Mouse (Mus musculus) heart, postnatal 10 days (tissue): ENCODE results near the gene Qars. TPM values are rescaled to one million over a fixed set of nuclear protein-coding genes. Genes with fewer than 3 reads are reported as not detected.
A peak's percentile ranks its signal among the peaks of the same experiment; 100 is the strongest.

ENCODE experiments used
- DNase-seq, 2 experiments: peaks; one replicate each; pipeline ENCODE4 v3.0.0; 2021
- intact Hi-C: fragments of 180-260 bp; cut with DNase I; formaldehyde crosslinking; loops from one replicate; pipeline ENCODE4 v1.15.1; 2025
- total RNA-seq, 2 experiments: library from RNA; stranded (reverse); gene quantifications; 2 replicates each; pipeline ENCODE4 v1.2.3; 2021

The Qars gene
- total RNA-seq, 2 experiments from 2014 or later: 84.4 to 86.3 TPM

DNA sequence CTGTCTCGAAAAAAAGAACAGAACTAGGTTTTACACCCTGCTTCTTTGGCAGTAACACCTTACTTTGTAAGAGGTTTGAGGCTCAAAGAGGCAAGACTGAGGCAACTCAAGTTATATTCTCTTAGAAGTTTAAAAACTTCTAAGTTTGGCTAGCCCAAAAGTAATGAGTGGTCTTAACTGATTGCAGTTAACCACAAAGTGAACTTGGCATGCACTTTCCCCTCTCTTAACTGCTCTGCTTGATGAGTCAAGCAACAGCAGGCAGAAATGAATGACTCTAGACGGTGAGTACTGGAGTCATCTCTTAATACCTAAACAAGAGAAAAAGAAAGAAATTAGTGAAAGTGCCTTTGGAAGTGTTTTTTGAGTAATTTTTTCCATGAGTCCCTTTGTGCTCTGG, 14.1 kb downstream of the Qars start:
- intact Hi-C loops: no loop called here
- no peak for DNase-seq

- DNase-seq: no peak
- intact Hi-C loops: no loop called here
Measured at GRCm38 (mm10) chr9:108523341-108523740, 15.8 kb downstream of the Qars start.

DNA sequence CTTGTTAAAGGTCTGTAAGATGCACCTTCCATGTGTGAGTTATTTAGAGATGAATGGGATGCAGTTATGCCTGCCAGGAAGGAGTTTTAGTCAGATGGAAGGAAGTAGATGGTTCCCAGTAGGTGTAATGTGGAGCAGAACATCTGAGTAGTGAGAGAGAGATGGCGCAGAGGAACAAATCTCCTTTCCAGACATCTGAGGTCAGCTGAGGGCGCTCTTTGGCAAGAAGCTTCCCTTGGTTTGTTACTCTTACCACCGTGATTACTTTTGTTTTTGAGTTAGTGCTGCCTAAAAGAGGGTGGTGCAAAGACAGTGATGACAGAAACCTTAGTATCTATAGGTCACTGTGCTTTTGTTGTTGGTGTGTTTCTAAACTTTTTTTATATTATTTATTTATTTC, 17.9 kb downstream of the Qars start:
- DNase-seq: no peak
- intact Hi-C loops: no loop called here

GRCm38 (mm10) chr9:108530954-108531353, 23.4 kb downstream of the Qars start:
- no peak for DNase-seq
- intact Hi-C loops: loop anchor here (10.0 kb wide), 1 partner anchor 736 kb away; no protein-coding TSS in a partner anchor

GRCm38 (mm10) chr9:108531496-108531895, 24.0 kb downstream of the Qars start:
- intact Hi-C loops: loop anchor here (10.0 kb wide), 1 partner anchor 737 kb away; no protein-coding TSS in a partner anchor

DNA sequence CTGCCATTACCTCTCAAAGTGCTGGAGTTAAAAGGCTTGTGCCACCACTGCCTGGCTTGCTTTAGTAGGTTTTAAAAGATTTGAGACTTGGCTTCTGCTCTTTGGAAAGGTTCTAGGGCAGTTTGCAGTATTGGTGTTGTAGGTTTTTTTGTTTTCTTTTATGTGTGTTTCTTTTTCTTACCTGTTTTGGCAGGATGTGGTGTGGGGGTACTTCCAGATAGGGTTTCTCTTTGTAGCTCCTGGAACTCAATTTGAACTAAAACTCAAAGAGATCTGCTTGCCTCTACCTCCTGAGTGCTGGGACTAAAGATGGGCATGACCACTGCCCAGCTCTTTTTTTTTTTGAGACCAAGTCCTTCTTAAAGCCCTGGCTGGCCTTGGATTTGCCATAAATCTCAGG, 33.3 kb downstream of the Qars start:
- no peak for DNase-seq
- intact Hi-C loops: no loop called here

More at GRCm38 (mm10) chr9:108531496-108531895, 24.0 kb downstream of the Qars start:
- no peak for DNase-seq

- no peak for DNase-seq
- intact Hi-C loops: no loop called here
Measured at GRCm38 (mm10) chr9:108545986-108546385, 38.5 kb downstream of the Qars start.

DNA sequence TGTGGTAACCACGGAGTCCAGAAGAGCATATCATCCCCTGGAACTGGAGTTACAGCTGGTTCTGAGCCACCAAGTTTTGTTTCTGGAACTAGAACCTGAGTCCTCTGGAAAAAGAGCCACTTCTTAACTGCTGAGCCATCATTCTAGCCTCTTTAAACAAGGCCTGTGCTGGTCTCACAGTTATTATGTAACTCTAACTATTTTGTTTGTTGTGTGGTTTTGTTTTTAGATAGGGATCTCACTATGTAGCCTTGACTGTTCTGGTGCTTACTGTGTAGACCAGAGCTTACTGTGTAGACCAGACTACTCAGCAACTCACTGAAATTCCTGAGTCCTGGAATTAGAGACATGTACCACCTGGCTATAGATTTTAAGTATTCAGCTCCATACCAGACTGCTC, 39.4 kb downstream of the Qars start:
- DNase-seq: no peak
- intact Hi-C loops: no loop called here

DNA sequence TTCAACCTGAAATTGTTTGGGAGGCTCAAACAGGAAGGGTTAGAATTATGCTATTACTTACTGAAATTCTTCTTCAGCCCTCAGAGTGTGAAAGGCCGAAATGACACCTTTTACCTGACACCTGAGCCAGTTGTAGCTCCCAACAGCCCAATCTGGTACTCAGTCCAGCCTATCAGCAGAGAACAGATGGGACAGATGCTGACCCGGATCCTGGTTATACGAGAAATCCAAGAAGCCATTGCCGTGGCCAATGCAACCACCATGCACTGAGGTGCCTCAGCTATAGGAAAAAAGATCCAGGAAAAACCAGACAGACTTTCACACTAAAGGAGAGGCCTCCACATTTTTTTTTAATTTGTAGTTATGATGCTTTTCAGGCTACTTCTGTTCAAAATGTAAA, 51.7 kb downstream of the Qars start:
- DNase-seq: no peak
- intact Hi-C loops: loop anchor here (5.0 kb wide), 1 partner anchor 42 kb away; the partner anchor contains the start of gene Qrich1

GRCm38 (mm10) chr9:108560227-108560841, 52.8 kb downstream of the Qars start, which contains the start of gene Impdh2:
Impdh2 (plus strand) TSS chr9:108560286.
- peak; percentile 98 for DNase-seq
- intact Hi-C loops: no loop called here

GRCm38 (mm10) chr9:108563671-108564070, 56.2 kb downstream of the Qars start:
- intact Hi-C loops: no loop called here
- DNase-seq: no peak

DNA sequence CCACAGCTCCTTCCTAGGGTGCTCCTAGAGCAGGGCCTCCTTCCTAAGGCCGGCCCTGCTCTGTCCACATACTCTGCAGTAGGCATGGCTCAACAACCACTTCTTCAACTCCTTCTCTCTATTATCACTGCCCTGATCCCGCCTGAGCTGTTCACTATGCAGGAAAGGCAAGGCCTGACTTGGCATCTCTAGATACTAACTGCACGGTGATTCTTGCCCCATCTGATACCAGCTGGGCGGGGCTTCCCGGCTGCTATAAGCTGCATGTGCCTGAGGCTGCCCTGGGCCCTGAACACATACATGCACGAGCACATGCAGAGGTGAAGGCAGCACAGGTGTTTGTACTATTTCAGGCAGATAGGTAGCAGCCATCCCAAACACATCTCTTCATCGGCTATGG, 56.6 kb downstream of the Qars start:
- intact Hi-C loops: no loop called here
- DNase-seq: no peak

Other genes with a start within 250 kb of the Qars start
- gene Dag1, start 243.7 kb upstream of the Qars start, total RNA-seq: 100 to 1,000 TPM; 369 to 394 TPM
- gene Nicn1, start 217.3 kb upstream of the Qars start, total RNA-seq: 10 to 100 TPM; 20.5 to 21.8 TPM
- gene Amt, start 210.9 kb upstream of the Qars start, total RNA-seq: 1 to 10 TPM; 5.2 to 6.9 TPM
- 100 to 1,000 TPM; 328 to 329 TPM for gene Rhoa, start 201.6 kb upstream of the Qars start, total RNA-seq
- 10 to 100 TPM; 24.4 to 30.0 TPM for gene Tcta, start 201.5 kb upstream of the Qars start, total RNA-seq
- 100 to 1,000 TPM; 152 to 166 TPM for gene Gpx1, start 168.8 kb upstream of the Qars start, total RNA-seq
- 10 to 100 TPM; 94.3 to 95.7 TPM for gene Usp4, start 159.9 kb upstream of the Qars start, total RNA-seq
- gene 1700102P08Rik, start 114.9 kb upstream of the Qars start, total RNA-seq: under 1 TPM; 0.31 to 0.74 TPM
- not detected for gene Ccdc36, start 79.2 kb upstream of the Qars start, total RNA-seq
- gene BC048562, start 71.2 kb upstream of the Qars start, total RNA-seq: not detected
- gene Ccdc71, start 47.2 kb upstream of the Qars start, total RNA-seq: 10 to 100 TPM; 27.7 to 31.3 TPM
- gene Klhdc8b, start 46.1 kb upstream of the Qars start, total RNA-seq: 10 to 100 TPM; 29.2 to 33.4 TPM
- 100 to 1,000 TPM; 284 to 331 TPM for gene Lamb2, start 28.0 kb upstream of the Qars start, total RNA-seq
- gene Usp19, start 17.1 kb upstream of the Qars start, total RNA-seq: 100 to 1,000 TPM in 1 of 2 experiments, 10 to 100 TPM in 1; 98.4 to 103 TPM
- 10 to 100 TPM; 83.5 to 89.6 TPM for gene Qrich1, start 9.1 kb downstream of the Qars start, total RNA-seq
- gene Impdh2, start 52.6 kb downstream of the Qars start, total RNA-seq: 10 to 100 TPM; 62.3 to 70.0 TPM
- gene Ndufaf3, start 59.7 kb downstream of the Qars start, total RNA-seq: 10 to 100 TPM; 54.5 to 58.6 TPM
- 10 to 100 TPM; 21.0 TPM for gene Dalrd3, start 62.2 kb downstream of the Qars start, total RNA-seq
- 10 to 100 TPM; 30.2 to 36.4 TPM for gene Wdr6, start 71.0 kb downstream of the Qars start, total RNA-seq
- gene P4htm, start 90.0 kb downstream of the Qars start, total RNA-seq: 10 to 100 TPM; 12.7 to 15.1 TPM
- 10 to 100 TPM; 55.2 to 56.4 TPM for gene Arih2, start 141.7 kb downstream of the Qars start, total RNA-seq
- 100 to 1,000 TPM; 249 to 251 TPM for gene Slc25a20, start 154.4 kb downstream of the Qars start, total RNA-seq
- gene Prkar2a, start 181.6 kb downstream of the Qars start, total RNA-seq: 10 to 100 TPM; 73.4 to 79.1 TPM